Mouse (Mus musculus) MN1 (cell line): ENCODE measurements at regions not wholly inside any gene's neighbourhood (a gene's known extent, or its start where the extent isn't known, plus 50 kb on each side); places are given as distances from the start of the nearest gene placed in this dataset.

Experiments
- DNase-seq: peaks from one replicate; pipeline ENCODE4 v3.0.0-alpha.2; 2016; ENCODE audit warnings: low spot score

DNA sequence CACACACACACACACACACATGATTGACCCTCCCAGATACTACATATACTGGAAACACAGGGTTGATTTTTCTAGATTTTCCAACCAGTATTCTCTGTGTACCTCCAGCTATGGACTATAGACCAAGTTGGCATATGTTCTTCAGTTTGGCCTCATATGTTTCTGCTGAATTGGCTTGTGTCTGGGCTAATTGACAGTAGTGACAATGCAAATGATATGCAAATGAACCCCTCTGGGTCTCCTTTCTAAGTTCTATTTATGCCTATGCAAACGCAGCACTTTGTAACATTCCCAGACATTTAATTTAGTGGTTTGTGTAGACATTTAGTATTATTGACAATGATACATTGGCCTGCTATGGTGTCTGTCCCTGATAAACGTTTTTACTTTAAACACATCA, 582.0 kb upstream of the Negr1 start:
- no peak for DNase-seq

DNA sequence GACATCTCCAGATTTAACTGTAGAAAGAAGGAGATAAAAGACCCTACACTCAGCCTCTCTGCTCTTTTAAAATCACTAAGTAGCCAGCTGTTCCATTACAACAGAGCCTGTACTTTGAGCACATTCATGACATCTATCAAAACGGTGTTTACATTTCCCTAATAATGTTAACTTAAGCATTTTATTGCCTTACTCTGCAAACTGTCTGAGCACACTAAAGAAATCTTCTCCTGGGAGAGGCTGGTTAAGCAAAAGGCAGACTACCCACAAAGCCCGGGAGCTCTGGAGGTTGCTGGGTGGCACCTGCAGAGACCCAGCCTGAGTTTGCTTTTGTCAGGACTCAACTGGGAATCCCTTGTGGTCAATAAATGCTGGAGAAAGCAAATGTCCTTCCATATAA, 567.5 kb upstream of the Negr1 start:
- DNase-seq, result no peak

DNA sequence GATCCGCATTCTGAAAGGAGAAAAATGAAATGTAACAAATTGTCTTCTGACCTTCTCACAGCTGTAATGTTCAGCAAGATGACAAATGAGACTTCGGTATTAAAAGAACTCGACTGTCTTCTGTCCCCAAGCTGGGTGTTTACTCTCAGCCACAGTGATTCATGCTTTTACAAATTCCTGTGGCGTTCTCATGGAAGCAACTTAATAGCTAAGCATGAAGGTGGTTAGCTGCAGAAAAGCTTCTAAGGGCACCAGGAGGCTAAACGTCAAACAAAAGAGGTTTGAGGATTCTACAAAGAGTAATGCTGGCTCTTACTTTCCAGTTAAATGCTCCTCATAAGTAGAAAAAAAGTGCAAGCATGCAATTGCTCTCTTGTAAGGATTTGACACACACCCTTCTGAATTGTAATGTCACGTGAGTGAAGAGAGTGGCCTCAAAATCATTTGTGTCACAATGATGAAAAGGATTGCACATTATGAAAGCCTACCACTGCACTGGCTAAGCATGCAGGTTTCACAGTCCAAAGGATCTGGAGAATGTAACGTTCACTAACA, 543.8 kb upstream of the Negr1 start:
- no peak for DNase-seq

DNA sequence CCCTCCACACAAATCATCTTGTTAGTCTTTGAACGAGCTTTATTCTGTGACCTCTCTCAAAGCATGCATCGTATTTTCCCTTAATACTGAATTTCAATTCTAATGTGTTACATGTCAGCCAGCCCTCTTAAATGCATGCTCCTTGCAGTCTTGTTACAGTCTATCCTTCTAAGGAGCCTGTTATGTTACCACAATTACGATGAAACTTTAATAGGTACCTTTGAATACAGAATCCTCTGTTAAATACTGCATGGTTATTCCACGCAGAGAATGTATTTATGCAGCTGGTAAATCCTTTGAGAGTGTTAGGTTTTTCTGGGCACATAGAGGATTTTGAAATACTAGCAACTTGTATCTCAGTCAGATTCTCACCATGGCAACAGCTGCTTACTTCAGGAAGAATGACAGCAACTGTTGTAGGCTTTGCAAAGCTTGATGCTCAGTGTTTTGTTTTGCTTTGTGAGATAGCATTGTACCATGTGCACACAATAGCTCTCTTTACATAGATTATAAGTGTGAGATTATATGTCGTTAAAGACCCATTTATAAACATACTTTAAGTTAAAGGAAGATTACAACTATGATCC, 532.9 kb upstream of the Negr1 start:
- DNase-seq, result no peak

DNA sequence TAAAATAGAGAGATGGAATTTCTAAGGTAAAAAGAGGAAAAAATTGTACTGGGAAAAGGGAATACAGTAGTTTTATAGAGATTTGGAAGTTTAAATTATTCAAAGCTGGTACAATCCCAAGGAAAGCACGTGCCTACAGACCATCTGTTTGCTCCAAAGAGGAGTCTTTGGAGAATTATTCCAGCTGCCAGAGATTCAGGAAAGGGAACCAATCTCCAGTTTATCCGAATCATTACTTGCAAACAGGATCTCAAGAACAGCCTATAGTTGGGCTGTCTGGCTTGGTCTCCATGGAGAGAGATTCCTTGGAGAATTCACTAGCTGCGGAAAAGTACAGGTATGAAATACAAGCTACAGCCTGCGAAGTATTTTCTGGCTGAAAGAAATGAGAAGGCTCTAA, 491.3 kb upstream of the Negr1 start:
- DNase-seq, result no peak

- no peak for DNase-seq
These were observed 479.3 kb upstream of the Negr1 start for GRCm38 (mm10) chr3:156082268-156082667.

- DNase-seq, result no peak
These were observed 467.9 kb upstream of the Negr1 start for GRCm38 (mm10) chr3:156093689-156094088.

DNA sequence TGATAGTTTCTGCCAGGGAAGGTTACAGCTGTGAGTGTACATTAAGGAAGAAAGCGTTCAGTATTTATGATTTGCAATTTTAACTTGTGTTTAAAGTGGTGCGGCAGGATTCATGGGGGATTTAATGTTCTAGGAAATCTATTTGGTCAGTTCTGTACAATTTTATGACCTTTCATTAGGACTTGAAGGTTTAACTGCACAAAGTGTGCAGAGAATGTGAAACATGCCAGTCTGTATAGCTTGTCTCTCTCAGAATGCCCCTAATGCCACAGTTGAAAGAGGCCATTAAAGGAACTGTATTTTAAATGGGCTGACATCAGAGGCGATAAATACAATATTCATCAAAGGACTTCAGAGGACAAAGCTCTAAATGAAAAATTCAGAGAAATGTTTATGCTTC, 466.6 kb upstream of the Negr1 start:
- no peak for DNase-seq

DNA sequence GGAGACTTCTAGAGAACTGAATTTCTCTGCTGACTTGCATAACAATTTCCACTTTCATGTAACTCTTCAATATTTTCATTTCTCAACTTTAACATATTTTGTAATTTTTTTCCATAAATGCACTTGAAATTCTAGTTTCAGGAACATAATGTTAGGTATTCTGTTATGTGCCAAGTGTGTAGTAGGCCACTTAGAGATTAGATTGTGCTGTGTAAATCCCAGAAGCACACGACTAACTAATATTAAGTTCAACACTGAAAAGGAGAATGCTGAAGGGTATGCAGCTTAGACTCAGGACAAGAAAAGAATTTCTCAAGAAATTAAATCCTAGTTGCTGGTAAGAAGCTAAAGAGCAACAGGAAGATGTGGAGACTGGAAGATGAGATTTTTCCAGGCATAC, 455.8 kb upstream of the Negr1 start:
- DNase-seq, result no peak

- no peak for DNase-seq
These were observed 441.3 kb upstream of the Negr1 start for GRCm38 (mm10) chr3:156120341-156120740.

- no peak for DNase-seq
These were observed 430.0 kb upstream of the Negr1 start for GRCm38 (mm10) chr3:156131598-156131997.

- no peak for DNase-seq
These were observed 420.2 kb upstream of the Negr1 start for GRCm38 (mm10) chr3:156141355-156141754.

DNA sequence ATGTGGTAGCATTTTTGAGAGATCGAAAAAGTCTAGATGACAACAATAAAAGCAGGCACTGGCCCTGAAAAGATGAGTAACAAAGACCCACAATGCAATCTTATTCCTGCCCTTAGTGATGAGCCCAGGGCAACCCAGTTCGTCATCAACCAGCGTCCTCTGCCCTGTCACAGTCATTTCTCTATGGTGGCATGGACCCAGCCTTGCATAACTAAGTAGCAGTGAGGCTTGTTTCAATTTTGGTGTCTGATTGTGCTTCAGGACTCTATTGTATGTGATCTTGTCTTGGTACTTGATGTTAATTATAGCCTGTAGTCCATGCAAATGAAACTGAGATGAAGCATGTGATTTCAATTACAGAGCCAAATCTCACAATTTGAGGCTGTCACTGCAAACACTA, 412.3 kb upstream of the Negr1 start:
- DNase-seq, result no peak

- DNase-seq, result no peak
These were observed 391.5 kb upstream of the Negr1 start for GRCm38 (mm10) chr3:156170076-156170475.

GRCm38 (mm10) chr3:156198688-156199087, 362.9 kb upstream of the Negr1 start:
- DNase-seq, result no peak

DNA sequence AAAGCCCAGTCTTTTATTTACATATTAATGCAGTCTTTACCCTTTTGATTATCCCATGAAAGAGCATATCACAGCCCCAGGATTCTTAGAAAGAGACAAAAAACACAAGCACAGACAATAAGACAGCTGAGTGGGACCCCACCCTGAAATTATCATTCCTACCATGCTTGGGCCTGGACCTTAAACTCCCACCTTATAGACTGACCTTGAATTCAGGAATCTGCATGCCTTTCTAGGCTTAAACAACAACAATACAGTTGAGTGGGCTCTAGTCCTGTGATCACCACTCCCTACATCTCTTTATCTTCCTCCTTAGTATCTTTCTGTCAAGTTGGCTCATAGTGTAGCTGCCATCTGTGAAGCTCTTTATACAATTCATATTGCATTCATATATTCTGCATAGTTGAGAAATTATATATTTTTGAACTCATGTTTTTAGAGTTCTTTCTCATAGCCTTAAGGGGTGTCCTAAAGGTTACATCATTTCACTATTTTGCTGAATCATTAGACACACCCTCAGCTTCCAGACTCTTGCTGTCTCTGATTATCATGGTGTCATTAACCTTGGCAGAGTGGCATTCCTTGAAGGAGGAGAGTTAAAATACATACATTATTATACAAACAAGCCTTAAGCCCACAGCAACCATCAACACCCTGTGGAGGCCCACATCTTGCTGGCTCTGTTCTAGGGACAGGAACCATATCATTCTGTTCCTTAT, 361.7 kb upstream of the Negr1 start:
- DNase-seq, result no peak

DNA sequence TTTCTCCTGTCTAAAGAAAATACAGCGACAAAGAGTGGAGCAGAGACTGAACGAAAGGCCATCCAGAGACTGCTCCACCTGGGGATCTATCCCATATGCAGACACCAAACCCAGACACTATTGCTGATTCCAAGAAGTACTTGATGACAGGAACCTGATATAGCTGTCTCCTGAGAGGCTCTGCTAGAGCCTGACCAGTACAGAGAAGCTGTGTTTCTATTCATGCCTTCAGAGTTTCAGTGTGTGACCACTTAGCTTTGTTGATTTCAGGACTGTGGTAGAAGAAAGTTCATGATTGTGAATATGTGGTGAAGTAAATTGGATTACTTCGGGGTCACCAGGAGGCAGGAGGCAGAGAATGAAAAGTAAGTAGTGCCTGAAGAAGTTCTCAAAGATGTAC, 356.3 kb upstream of the Negr1 start:
- DNase-seq, result no peak

GRCm38 (mm10) chr3:156208420-156208819, 353.2 kb upstream of the Negr1 start:
- no peak for DNase-seq

- DNase-seq, result no peak
These were observed 350.8 kb upstream of the Negr1 start for GRCm38 (mm10) chr3:156210827-156211226.

DNA sequence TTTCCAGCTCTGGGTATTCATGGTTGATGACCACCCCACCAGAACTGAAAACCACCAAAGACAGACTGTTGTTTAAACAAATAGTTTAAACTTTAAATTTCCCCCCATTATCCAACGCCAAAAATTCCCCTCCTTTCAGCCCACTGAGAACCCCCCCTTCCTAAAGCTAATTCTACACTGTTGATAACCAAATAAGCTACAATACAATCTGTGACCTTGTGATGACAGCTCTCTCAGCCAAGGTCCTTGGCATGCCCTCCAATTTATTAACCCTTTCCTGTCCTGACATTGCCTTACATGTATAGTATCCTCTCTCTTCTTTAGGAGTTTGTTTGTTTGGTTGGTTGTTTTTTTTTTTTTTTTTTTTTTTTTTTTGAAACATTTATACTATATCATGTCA, 346.8 kb upstream of the Negr1 start:
- no peak for DNase-seq

DNA sequence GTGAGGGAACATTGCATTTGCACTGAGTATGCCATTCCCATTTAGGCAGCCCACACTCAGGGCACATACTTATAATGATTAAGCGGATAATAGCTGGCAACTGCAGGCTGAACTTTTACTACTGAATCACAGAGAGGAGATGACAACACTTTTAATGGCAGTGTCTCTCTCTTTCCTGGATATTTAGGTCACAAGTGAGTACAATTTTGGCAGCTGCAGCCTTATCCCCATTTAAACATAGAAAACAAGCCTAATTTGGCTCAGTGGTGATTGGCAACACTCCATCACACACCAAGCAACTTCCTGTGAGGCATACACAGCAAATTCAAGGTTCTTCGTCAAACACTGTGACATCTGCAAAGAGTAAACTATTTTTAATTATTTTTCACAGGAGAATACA, 329.5 kb upstream of the Negr1 start:
- DNase-seq, result no peak

GRCm38 (mm10) chr3:156235955-156236354, 325.6 kb upstream of the Negr1 start:
- DNase-seq, result no peak

- no peak for DNase-seq
These were observed 309.2 kb upstream of the Negr1 start for GRCm38 (mm10) chr3:156252256-156252861.
